Comparison of ENCODE assay signal across 8 mouse cellular contexts in the genomic region with DNA sequence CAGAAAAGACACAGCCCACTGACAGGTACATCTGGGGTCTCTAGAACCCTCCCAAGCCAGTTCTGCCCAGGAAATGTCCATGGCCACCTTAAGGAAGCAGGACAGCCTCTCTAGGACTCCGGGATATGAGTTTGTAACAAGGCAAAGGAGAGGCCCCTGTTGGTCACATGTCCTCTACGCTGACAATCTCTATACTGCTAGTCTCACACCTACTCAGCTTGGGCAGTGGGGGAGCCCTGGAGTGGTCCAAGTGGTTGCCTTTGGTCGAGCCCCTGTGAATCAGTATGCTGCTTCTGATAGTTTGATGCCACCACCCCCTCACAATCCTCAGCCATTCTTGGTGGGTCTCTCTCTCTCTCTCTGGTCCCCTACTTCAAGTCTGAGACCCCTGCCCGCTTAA. TPM values are rescaled to one million over a fixed set of nuclear protein-coding genes. Genes with fewer than 3 reads are reported as not detected.
DNase-seq lines count a peak whose midpoint lies in the region; ATAC-seq and TF ChIP-seq lines count a peak whose summit lies in the region.

No protein-coding gene starts in this region.

- no peaks in the 10 kb centered on the region for H3K27me3 ChIP-seq in spleen, adult 2 months (ENCODE audit: control insufficient read depth, insufficient read depth, low read length)
- no peaks in the 10 kb centered on the region for H3K27me3 ChIP-seq in limb, embryonic 13.5 days
- no peaks in the 10 kb centered on the region for H3K27me3 ChIP-seq in stomach, embryonic 15.5 days (replicated peaks)

- no peaks in the 10 kb centered on the region for H3K9me3 ChIP-seq in limb, embryonic 13.5 days
- H3K9me3 ChIP-seq in stomach, embryonic 15.5 days: no peaks in the 10 kb centered on the region

- H3K36me3 ChIP-seq in spleen, adult 2 months (ENCODE audit: control insufficient read depth, insufficient read depth, low read length): no peaks in the 10 kb centered on the region
- H3K36me3 ChIP-seq in limb, embryonic 13.5 days: no peaks in the 10 kb centered on the region
- no peaks in the 10 kb centered on the region for H3K36me3 ChIP-seq in stomach, embryonic 15.5 days

- TF ChIP-seq POLR2A in spleen, adult 2 months (IDR thresholded peaks at IDR 0.05; ENCODE audit: low read depth, low read length): no peak

- 39% methylated on average over 4 of the region's 4 CpGs for WGBS in spleen, adult 2 months
- WGBS in limb, embryonic 13.5 days: 24% methylated on average over 4 of the region's 4 CpGs
- 22% methylated on average over 4 of the region's 4 CpGs for WGBS in stomach, embryonic 15.5 days

- no peak for TF ChIP-seq CTCF in gastrocnemius, adult 2 months (IDR thresholded peaks at IDR 0.05)
- TF ChIP-seq CTCF in spleen, adult 2 months (IDR thresholded peaks at IDR 0.05; ENCODE audit: extremely low read depth, insufficient read depth, insufficient read length, insufficient replicate concordance): no peak

- no peak for DNase-seq in gastrocnemius, adult 2 months
- DNase-seq in gastrocnemius, adult 18-20 months (ENCODE audit: low spot score): no peak
- no peak for DNase-seq in spleen, adult 2 months (ENCODE audit: low read depth in 1 of 2, low spot score in 2 of 2)
- no peak for DNase-seq in spleen, postnatal 36 days (ENCODE audit: low spot score in 2 of 2)
- no peak for DNase-seq in frontal cortex, postnatal 14 days (ENCODE audit: low spot score in 2 of 2)
- no peak for DNase-seq in gastrocnemius, postnatal 36 days

- H3K4me2 ChIP-seq in limb, embryonic 13.5 days (replicated peaks): peak overlapping the region; percentile 87
- peak overlapping the region; percentile 81 for H3K4me2 ChIP-seq in stomach, embryonic 15.5 days

- intact Hi-C loops in gastrocnemius, adult 2 months (cut with DNase I): no loop called here
- intact Hi-C loops in gastrocnemius, postnatal 36 days (cut with DNase I): no loop called here

- H3K27ac ChIP-seq in gastrocnemius, adult 2 months: peak overlapping the region; percentile 82
- no peak overlapping the region for H3K27ac ChIP-seq in spleen, adult 2 months (ENCODE audit: insufficient read depth, low read length)
- H3K27ac ChIP-seq in limb, embryonic 13.5 days: peak overlapping the region; percentile 15; the same call in 1 of the 2 replicates
- peak overlapping the region; percentile 72; the same call in 1 of the 2 replicates for H3K27ac ChIP-seq in stomach, embryonic 15.5 days

- ATAC-seq in limb, embryonic 13.5 days (ENCODE audit: low FRiP score, low read depth): no peak
- ATAC-seq in stomach, embryonic 15.5 days (ENCODE audit: insufficient read depth, low FRiP score, low read depth): no peak

- H3K4me1 ChIP-seq in spleen, adult 2 months (ENCODE audit: control insufficient read depth, insufficient read depth, insufficient read length): peaks cover 24% of the 10 kb centered on the region; the same call in 1 of the 2 replicates
- peaks cover 34% of the 10 kb centered on the region for H3K4me1 ChIP-seq in limb, embryonic 13.5 days
- peaks cover 37% of the 10 kb centered on the region for H3K4me1 ChIP-seq in stomach, embryonic 15.5 days

- peak overlapping the region; percentile 72 for H3K4me3 ChIP-seq in gastrocnemius, adult 2 months
- H3K4me3 ChIP-seq in spleen, adult 2 months (ENCODE audit: extremely low read depth, insufficient read depth, insufficient read length): peak overlapping the region; percentile 33; the same call in 1 of the 2 replicates
- H3K4me3 ChIP-seq in limb, embryonic 13.5 days: peak overlapping the region; percentile 53
- peak overlapping the region; percentile 42 for H3K4me3 ChIP-seq in stomach, embryonic 15.5 days (replicated peaks)

- H3K9ac ChIP-seq in limb, embryonic 13.5 days: peak overlapping the region; percentile 66
- H3K9ac ChIP-seq in stomach, embryonic 15.5 days: peak overlapping the region; percentile 26; the same call in 1 of the 2 replicates

RNA-seq across cellular contexts. Expression of a gene that starts 13.1 kb away (rescaled TPM):
- total RNA-seq in gastrocnemius, adult 2 months (2021): 1 to 10 TPM; 4.0 to 5.2 TPM
- 1 to 10 TPM; 3.4 to 8.6 TPM for total RNA-seq in gastrocnemius, adult 18-20 months (2021)
- polyA plus RNA-seq in spleen, adult 2 months (2012; rRNA removed): 8.0 and 13.8 TPM in 2 replicates
- polyA plus RNA-seq in limb, embryonic 13.5 days (2015; fragmentation: Nextera tagmentation; extraction: Ambion mirVana): 12.6 and 15.3 TPM in 2 replicates
- polyA plus RNA-seq in stomach, embryonic 15.5 days (2015; fragmentation: Nextera tagmentation; extraction: Ambion mirVana): 16.9 and 17.1 TPM in 2 replicates
- 1 to 10 TPM; 5.9 to 6.7 TPM for total RNA-seq in gastrocnemius, postnatal 36 days (2021)

RNA-seq across cellular contexts. Expression of a gene that starts 29.2 kb away (rescaled TPM):
- 1 to 10 TPM in 1 of 2 experiments, under 1 TPM in 1; 0.59 to 1.0 TPM for total RNA-seq in gastrocnemius, adult 2 months (2021)
- total RNA-seq in gastrocnemius, adult 18-20 months (2021): 1 to 10 TPM in 1 of 2 experiments, under 1 TPM in 1; 0.84 to 1.2 TPM
- polyA plus RNA-seq in spleen, adult 2 months (2012; rRNA removed): 77.5 and 104 TPM in 2 replicates
- 4.1 and 4.8 TPM in 2 replicates for polyA plus RNA-seq in limb, embryonic 13.5 days (2015; fragmentation: Nextera tagmentation; extraction: Ambion mirVana)
- 15.5 and 17.2 TPM in 2 replicates for polyA plus RNA-seq in stomach, embryonic 15.5 days (2015; fragmentation: Nextera tagmentation; extraction: Ambion mirVana)
- 1 to 10 TPM in 1 of 2 experiments, under 1 TPM in 1; 0.54 to 1.2 TPM for total RNA-seq in gastrocnemius, postnatal 36 days (2021)

RNA-seq across cellular contexts. Expression of a gene that starts 43.8 kb away (rescaled TPM):
- total RNA-seq in gastrocnemius, adult 2 months (2021): 10 to 100 TPM; 22.3 to 23.1 TPM
- total RNA-seq in gastrocnemius, adult 18-20 months (2021): 10 to 100 TPM; 18.8 to 21.3 TPM
- polyA plus RNA-seq in spleen, adult 2 months (2012; rRNA removed): 61.6 and 68.1 TPM in 2 replicates
- 122 and 124 TPM in 2 replicates for polyA plus RNA-seq in limb, embryonic 13.5 days (2015; fragmentation: Nextera tagmentation; extraction: Ambion mirVana)
- polyA plus RNA-seq in stomach, embryonic 15.5 days (2015; fragmentation: Nextera tagmentation; extraction: Ambion mirVana): 105 and 106 TPM in 2 replicates
- 10 to 100 TPM; 18.2 to 19.5 TPM for total RNA-seq in gastrocnemius, postnatal 36 days (2021)

RNA-seq across cellular contexts. Expression of a gene that starts 47.0 kb away (rescaled TPM):
- total RNA-seq in gastrocnemius, adult 2 months (2021): not detected
- total RNA-seq in gastrocnemius, adult 18-20 months (2021): not detected
- 0.05 TPM in 1 of 2 replicates, not detected in the other for polyA plus RNA-seq in spleen, adult 2 months (2012; rRNA removed)
- 0.11 TPM in 1 of 2 replicates, not detected in the other for polyA plus RNA-seq in limb, embryonic 13.5 days (2015; fragmentation: Nextera tagmentation; extraction: Ambion mirVana)
- polyA plus RNA-seq in stomach, embryonic 15.5 days (2015; fragmentation: Nextera tagmentation; extraction: Ambion mirVana): 0.18 TPM in 1 of 2 replicates, not detected in the other
- total RNA-seq in gastrocnemius, postnatal 36 days (2021): not detected

RNA-seq across cellular contexts. Expression of a gene that starts 51.1 kb away (rescaled TPM):
- total RNA-seq in gastrocnemius, adult 2 months (2021): not detected
- total RNA-seq in gastrocnemius, adult 18-20 months (2021): not detected
- 0.11 and 0.16 TPM in 2 replicates for polyA plus RNA-seq in spleen, adult 2 months (2012; rRNA removed)
- not detected in 2 replicates for polyA plus RNA-seq in limb, embryonic 13.5 days (2015; fragmentation: Nextera tagmentation; extraction: Ambion mirVana)
- 0.92 and 1.5 TPM in 2 replicates for polyA plus RNA-seq in stomach, embryonic 15.5 days (2015; fragmentation: Nextera tagmentation; extraction: Ambion mirVana)
- not detected for total RNA-seq in gastrocnemius, postnatal 36 days (2021)
